Mouse (Mus musculus) kidney, embryonic 14.5 days (tissue): ENCODE measurements at regions not wholly inside any gene's neighbourhood (a gene's known extent, or its start where the extent isn't known, plus 50 kb on each side); places are given as distances from the start of the nearest gene placed in this dataset.

Experiments used
- ATAC-seq: fragments of 200-750 bp; cut with Nextera tagmentation; 2 replicates; pipeline ENCODE4 v1.8.0; 2017; ENCODE audit warnings: moderate number of reproducible peaks, mild to moderate bottlenecking, moderate TSS enrichment, moderate library complexity; ENCODE audit not compliant: low FRiP score, low TSS enrichment
- H3K27ac ChIP-seq: fragments of 300-500 bp; sonication (generic); 2 replicates; pipeline ENCODE4 v1.5.1; 2014; ENCODE audit warnings: low read depth, mild to moderate bottlenecking, low read length, moderate library complexity, mixed read lengths
- H3K27me3 ChIP-seq: fragments of 300-500 bp; sonication (generic); 2 replicates; pipeline ENCODE4 v1.6.1; 2014; ENCODE audit warnings: mild to moderate bottlenecking, low read length; ENCODE audit not compliant: control insufficient read depth, insufficient read depth
- H3K36me3 ChIP-seq: fragments of 300-500 bp; sonication (generic); 2 replicates; pipeline ENCODE4 v1.6.1; 2014; ENCODE audit warnings: low read length, mixed read lengths; ENCODE audit not compliant: control insufficient read depth, insufficient read depth
- H3K4me1 ChIP-seq: fragments of 300-500 bp; sonication (generic); 2 replicates; pipeline ENCODE4 v1.6.1; 2014; ENCODE audit warnings: low read length, mixed read lengths; ENCODE audit not compliant: control insufficient read depth, insufficient read depth
- H3K4me2 ChIP-seq: fragments of 300-500 bp; sonication (generic); replicated peaks from 2 replicates; pipeline ENCODE4 v1.6.1; 2014; ENCODE audit warnings: low read depth, mild to moderate bottlenecking, low read length
- H3K4me3 ChIP-seq: fragments of 300-500 bp; sonication (generic); 2 replicates; pipeline ENCODE4 v1.5.1; 2014; ENCODE audit warnings: mild to moderate bottlenecking, low read length
- H3K9ac ChIP-seq: fragments of 300-500 bp; sonication (generic); 2 replicates; pipeline ENCODE4 v1.6.1; 2014; ENCODE audit warnings: low read depth, mild to moderate bottlenecking, low read length, moderate library complexity
- H3K9me3 ChIP-seq: fragments of 300-500 bp; sonication (generic); 2 replicates; pipeline ENCODE4 v1.6.1; 2016; ENCODE audit warnings: low read length; ENCODE audit not compliant: control insufficient read depth
- WGBS: fragments of 180-500 bp; shearing (Covaris S2); extraction: QIAGEN DNeasy Blood & Tissue Kit; methylation state at CpG from one replicate; pipeline ENCODE4 v1.1.7; 2014; 5-methylcytosine and 5-hydroxymethylcytosine counted together

GRCm38 (mm10) chr12:26559560-26559959, 90.6 kb downstream of the Cmpk2 start:
- H3K9me3 ChIP-seq = no peaks in the 10 kb centered on the region
- no peaks in the 10 kb centered on the region for H3K36me3 ChIP-seq
- no peak overlapping the region for H3K4me2 ChIP-seq
- peaks cover 7% of the 10 kb centered on the region for H3K4me1 ChIP-seq
- H3K9ac ChIP-seq = no peak overlapping the region
- H3K27ac ChIP-seq = no peak overlapping the region
- whole genome bisulfite sequencing = 63% methylated on average over 3 of the region's 3 CpGs
- no peaks in the 10 kb centered on the region for H3K27me3 ChIP-seq
- no peak overlapping the region for H3K4me3 ChIP-seq
- ATAC-seq = no peak

- 0% methylated on average over 4 of the region's 4 CpGs for WGBS
- H3K27ac ChIP-seq = no peak overlapping the region
These were observed 88.4 kb downstream of the Cmpk2 start for GRCm38 (mm10) chr12:26557411-26557810.

GRCm38 (mm10) chr12:26551168-26551926, 82.3 kb downstream of the Cmpk2 start:
- no peak overlapping the region for H3K9ac ChIP-seq
- H3K4me1 ChIP-seq = 0 out of 2 replicates have a peak, but pooled peaks cover 2% of the 10 kb centered on the region
- H3K4me2 ChIP-seq = no peak overlapping the region
- no peak for ATAC-seq
- no peak overlapping the region for H3K27ac ChIP-seq
- H3K9me3 ChIP-seq = no peaks in the 10 kb centered on the region
- no peaks in the 10 kb centered on the region for H3K36me3 ChIP-seq
- H3K27me3 ChIP-seq = no peaks in the 10 kb centered on the region
- no peak overlapping the region for H3K4me3 ChIP-seq
- WGBS = 44% methylated on average over 10 of the region's 10 CpGs

More at GRCm38 (mm10) chr12:26557411-26557810, 88.4 kb downstream of the Cmpk2 start:
- Histone ChIP-seq H3K9me3 (no peaks in the 10 kb centered on the region), H3K27me3 (no peaks in the 10 kb centered on the region), H3K4me1 (peaks cover 7% of the 10 kb centered on the region), H3K4me2 (no peak overlapping the region), H3K4me3 (no peak overlapping the region), H3K9ac (no peak overlapping the region), H3K36me3 (no peaks in the 10 kb centered on the region)
- ATAC-seq = no peak

- Histone ChIP-seq H3K4me2 (no peak overlapping the region), H3K36me3 (no peaks in the 10 kb centered on the region), H3K27me3 (no peaks in the 10 kb centered on the region), H3K4me3 (no peak overlapping the region), H3K4me1 (0 out of 2 replicates have a peak, but pooled peaks cover 2% of the 10 kb centered on the region), H3K9ac (no peak overlapping the region), H3K27ac (no peak overlapping the region), H3K9me3 (no peaks in the 10 kb centered on the region)
- 16% methylated on average over 1 of the region's 1 CpGs for WGBS
- ATAC-seq = no peak
These were observed 78.5 kb downstream of the Cmpk2 start for GRCm38 (mm10) chr12:26547466-26547865.

GRCm38 (mm10) chr12:26546361-26546760, 77.4 kb downstream of the Cmpk2 start:
- WGBS = 90% methylated on average over 6 of the region's 6 CpGs
- no peak for ATAC-seq
- no peak overlapping the region for H3K9ac ChIP-seq
- no peaks in the 10 kb centered on the region for H3K27me3 ChIP-seq
- no peaks in the 10 kb centered on the region for H3K9me3 ChIP-seq
- H3K4me3 ChIP-seq = no peak overlapping the region
- no peaks in the 10 kb centered on the region for H3K36me3 ChIP-seq
- no peak overlapping the region for H3K4me2 ChIP-seq
- no peak overlapping the region for H3K27ac ChIP-seq
- 0 out of 2 replicates have a peak, but pooled peaks cover under 1% of the 10 kb centered on the region for H3K4me1 ChIP-seq

GRCm38 (mm10) chr12:26543463-26543862, 74.5 kb downstream of the Cmpk2 start:
- H3K36me3 ChIP-seq = no peaks in the 10 kb centered on the region
- no peak for ATAC-seq
- no peak overlapping the region for H3K4me3 ChIP-seq
- 94% methylated on average over 1 of the region's 1 CpGs for WGBS
- no peak overlapping the region for H3K9ac ChIP-seq
- no peak overlapping the region for H3K4me2 ChIP-seq
- no peaks in the 10 kb centered on the region for H3K27me3 ChIP-seq
- H3K9me3 ChIP-seq = no peaks in the 10 kb centered on the region
- H3K27ac ChIP-seq = no peak overlapping the region
- H3K4me1 ChIP-seq = no peaks in the 10 kb centered on the region

GRCm38 (mm10) chr12:26542451-26542850, 73.4 kb downstream of the Cmpk2 start:
- H3K27me3 ChIP-seq = no peaks in the 10 kb centered on the region
- H3K27ac ChIP-seq = no peak overlapping the region
- H3K4me1 ChIP-seq = no peaks in the 10 kb centered on the region
- no peak for ATAC-seq
- no peak overlapping the region for H3K4me3 ChIP-seq
- no peak overlapping the region for H3K9ac ChIP-seq
- H3K9me3 ChIP-seq = no peaks in the 10 kb centered on the region
- no peak overlapping the region for H3K4me2 ChIP-seq
- H3K36me3 ChIP-seq = no peaks in the 10 kb centered on the region
- 52% methylated on average over 2 of the region's 2 CpGs for WGBS

GRCm38 (mm10) chr12:26535261-26535890, 66.4 kb downstream of the Cmpk2 start:
- H3K9ac ChIP-seq = no peak overlapping the region
- no peak overlapping the region for H3K27ac ChIP-seq
- 59% methylated on average over 9 of the region's 9 CpGs for whole genome bisulfite sequencing
- no peaks in the 10 kb centered on the region for H3K36me3 ChIP-seq
- no peaks in the 10 kb centered on the region for H3K27me3 ChIP-seq
- no peaks in the 10 kb centered on the region; the same call in 1 of the 2 replicates for H3K9me3 ChIP-seq
- no peak overlapping the region for H3K4me3 ChIP-seq
- H3K4me2 ChIP-seq = no peak overlapping the region
- peaks cover 9% of the 10 kb centered on the region for H3K4me1 ChIP-seq
- no peak for ATAC-seq
